Mouse (Mus musculus) embryonic facial prominence, embryonic 14.5 days (tissue): ENCODE measurements around the gene Tbc1d14. TPM values are rescaled to one million over a fixed set of nuclear protein-coding genes. Genes with fewer than 3 reads are reported as not detected.

ENCODE experiments used
- ATAC-seq: fragments of 200-750 bp; cut with Nextera tagmentation; 2 replicates; pipeline ENCODE4 v1.8.0; 2017; ENCODE audit warnings: low read depth, moderate number of reproducible peaks, moderate TSS enrichment
- DNase-seq: peaks from one replicate; pipeline ENCODE4 v3.0.0-alpha.2; 2015; ENCODE audit warnings: low spot score
- H3K27ac ChIP-seq: fragments of 300-500 bp; sonication (generic); replicated peaks from 2 replicates; pipeline ENCODE4 v1.5.1; 2014; ENCODE audit warnings: low read depth, mild to moderate bottlenecking, low read length, moderate library complexity
- H3K27me3 ChIP-seq: fragments of 300-500 bp; sonication (generic); replicated peaks from 2 replicates; pipeline ENCODE4 v1.6.1; 2014; ENCODE audit warnings: low read length; ENCODE audit not compliant: control insufficient read depth, insufficient read depth
- H3K36me3 ChIP-seq: fragments of 300-500 bp; sonication (generic); 2 replicates; pipeline ENCODE4 v1.6.1; 2014; ENCODE audit warnings: low read length, mixed read lengths; ENCODE audit not compliant: control insufficient read depth, insufficient read depth
- H3K4me1 ChIP-seq: fragments of 300-500 bp; sonication (generic); 2 replicates; pipeline ENCODE4 v1.6.1; 2014; ENCODE audit warnings: antibody characterized with exemption, low read length; ENCODE audit not compliant: control insufficient read depth, insufficient read depth
- H3K4me2 ChIP-seq: fragments of 300-500 bp; sonication (generic); 2 replicates; pipeline ENCODE4 v1.6.1; 2014; ENCODE audit warnings: low read depth, mild to moderate bottlenecking, low read length, moderate library complexity, mixed read lengths
- H3K4me3 ChIP-seq: fragments of 300-500 bp; sonication (generic); 2 replicates; pipeline ENCODE4 v1.5.1; 2014; ENCODE audit warnings: low read depth, mild to moderate bottlenecking, low read length
- H3K9ac ChIP-seq: fragments of 300-500 bp; sonication (generic); 2 replicates; pipeline ENCODE4 v1.6.1; 2014; ENCODE audit warnings: low read depth, mild to moderate bottlenecking, low read length, moderate library complexity, mixed read lengths
- H3K9me3 ChIP-seq: fragments of 300-500 bp; sonication (generic); 2 replicates; pipeline ENCODE4 v1.6.1; 2016; ENCODE audit warnings: low read length; ENCODE audit not compliant: control insufficient read depth
- WGBS: fragments of 180-500 bp; shearing (Covaris S2); extraction: QIAGEN DNeasy Blood & Tissue Kit; methylation state at CpG from one replicate; pipeline ENCODE4 v1.1.7; 2014; 5-methylcytosine and 5-hydroxymethylcytosine counted together
- polyA plus RNA-seq: library from polyadenylated mRNA; unstranded; fragments of >200 nt; fragmentation: Nextera tagmentation; extraction: Ambion mirVana; gene quantifications from 2 replicates; pipeline ENCODE4 v1.2.1, GENCODE M21; 2014

Tbc1d14 gene
- 38.5 and 42.8 TPM in 2 replicates for polyA plus RNA-seq

- no peaks in the 10 kb centered on the region for H3K9me3 ChIP-seq
- no peak within 1 kb of the TSS for H3K9ac ChIP-seq
- H3K36me3 ChIP-seq = no peaks in the 10 kb centered on the region
- no peak within 1 kb of the TSS for H3K4me2 ChIP-seq
- H3K4me1 ChIP-seq = no peaks in the 10 kb centered on the region
- WGBS = 88% methylated on average over 5 of the region's 5 CpGs
- no peak within 1 kb of the TSS for H3K4me3 ChIP-seq
- ATAC-seq = no peak
- H3K27me3 ChIP-seq = no peaks in the 10 kb centered on the region
- no peak within 1 kb of the TSS for H3K27ac ChIP-seq
- DNase-seq = no peak
Measured at GRCm38 (mm10) chr5:36593176-36593575, at the start of gene Tbc1d14. Tbc1d14 (minus strand) TSS chr5:36593276.

DNA sequence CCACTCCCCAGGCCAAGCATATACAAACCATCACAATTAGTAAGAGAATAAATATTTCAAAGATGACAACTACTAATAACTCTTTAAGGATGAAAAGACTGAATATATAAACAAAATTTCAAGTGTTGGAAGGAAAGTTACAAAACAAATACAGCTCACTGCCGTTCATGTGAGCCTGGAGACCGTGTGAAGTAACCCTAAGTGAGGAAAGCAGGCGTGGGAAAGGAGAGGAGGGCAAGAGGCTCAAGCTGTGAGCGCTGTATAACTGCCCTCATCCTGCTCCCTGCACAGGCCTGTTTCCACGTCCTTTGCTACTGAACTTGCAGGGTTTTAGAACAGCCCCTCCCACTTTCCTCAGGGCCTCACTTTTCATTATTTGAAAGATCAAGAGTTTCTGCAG lies 32.5 kb upstream of the Tbc1d14 start:
- Histone ChIP-seq H3K9ac (no peak overlapping the region), H3K4me2 (no peak overlapping the region), H3K27ac (no peak overlapping the region), H3K27me3 (no peaks in the 10 kb centered on the region), H3K4me3 (no peak overlapping the region), H3K4me1 (no peaks in the 10 kb centered on the region), H3K9me3 (no peaks in the 10 kb centered on the region), H3K36me3 (peaks cover 22% of the 10 kb centered on the region)
- WGBS = 78% methylated on average over 5 of the region's 5 CpGs
- no peak for DNase-seq
- no peak for ATAC-seq

DNA sequence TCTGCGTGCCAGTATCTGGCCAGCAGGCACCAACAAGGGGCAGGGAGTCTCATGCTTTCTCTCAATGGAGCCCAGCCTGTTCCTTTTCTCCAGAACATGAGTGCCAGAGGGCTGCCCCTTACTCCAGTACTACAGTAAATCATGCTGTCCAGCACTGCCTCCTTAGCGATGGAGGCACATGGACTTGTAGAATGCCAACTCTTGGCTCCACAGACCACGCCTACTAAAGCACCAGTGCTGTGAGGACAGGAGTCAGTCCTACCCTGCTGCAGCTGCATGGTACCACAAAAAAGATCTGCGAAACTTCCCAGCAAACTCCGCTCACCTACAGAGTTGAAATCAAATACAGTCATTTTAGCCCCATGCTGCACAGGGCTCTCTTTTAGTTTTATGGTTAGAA lies 30.6 kb upstream of the Tbc1d14 start:
- Histone ChIP-seq H3K9ac (no peak overlapping the region), H3K36me3 (peaks cover 12% of the 10 kb centered on the region), H3K9me3 (no peaks in the 10 kb centered on the region), H3K4me3 (no peak overlapping the region), H3K27me3 (no peaks in the 10 kb centered on the region), H3K4me2 (no peak overlapping the region), H3K4me1 (no peaks in the 10 kb centered on the region), H3K27ac (no peak overlapping the region)
- no peak for ATAC-seq
- no peak for DNase-seq
- WGBS = 89% methylated on average over 5 of the region's 5 CpGs

DNA sequence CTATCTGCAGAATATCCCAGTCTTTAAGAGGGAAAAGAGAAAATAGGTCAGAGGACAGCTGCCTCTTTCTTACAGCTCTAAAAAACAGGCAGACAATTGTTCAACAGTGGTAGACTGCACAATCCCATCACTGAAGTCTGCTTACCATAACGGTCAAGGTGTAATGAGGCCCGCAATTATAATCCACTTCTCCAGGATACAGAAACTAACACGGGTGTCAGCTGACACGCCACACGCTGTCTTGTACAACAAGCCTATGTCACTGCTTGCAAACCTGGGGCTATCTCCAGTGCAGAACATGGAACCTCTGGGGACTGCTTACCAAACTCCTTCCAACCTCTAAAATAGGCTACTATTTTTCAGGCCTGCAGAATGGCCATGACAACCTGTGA lies 28.0 kb upstream of the Tbc1d14 start:
- Histone ChIP-seq H3K4me1 (no peaks in the 10 kb centered on the region), H3K4me2 (no peak overlapping the region), H3K27me3 (no peaks in the 10 kb centered on the region), H3K36me3 (peaks cover 16% of the 10 kb centered on the region), H3K4me3 (no peak overlapping the region), H3K9me3 (no peaks in the 10 kb centered on the region), H3K9ac (no peak overlapping the region), H3K27ac (no peak overlapping the region)
- no peak for ATAC-seq
- 81% methylated on average over 5 of the region's 5 CpGs for WGBS
- DNase-seq = no peak

GRCm38 (mm10) chr5:36620409-36621057 lies 27.5 kb upstream of the Tbc1d14 start:
- Histone ChIP-seq H3K4me3 (no peak overlapping the region), H3K4me1 (no peaks in the 10 kb centered on the region), H3K4me2 (no peak overlapping the region), H3K9me3 (no peaks in the 10 kb centered on the region), H3K36me3 (peaks cover 21% of the 10 kb centered on the region), H3K27me3 (no peaks in the 10 kb centered on the region), H3K27ac (no peak overlapping the region), H3K9ac (no peak overlapping the region)
- DNase-seq (peak; percentile 11), ATAC-seq (no peak)
- 77% methylated on average over 8 of the region's 8 CpGs for WGBS

DNA sequence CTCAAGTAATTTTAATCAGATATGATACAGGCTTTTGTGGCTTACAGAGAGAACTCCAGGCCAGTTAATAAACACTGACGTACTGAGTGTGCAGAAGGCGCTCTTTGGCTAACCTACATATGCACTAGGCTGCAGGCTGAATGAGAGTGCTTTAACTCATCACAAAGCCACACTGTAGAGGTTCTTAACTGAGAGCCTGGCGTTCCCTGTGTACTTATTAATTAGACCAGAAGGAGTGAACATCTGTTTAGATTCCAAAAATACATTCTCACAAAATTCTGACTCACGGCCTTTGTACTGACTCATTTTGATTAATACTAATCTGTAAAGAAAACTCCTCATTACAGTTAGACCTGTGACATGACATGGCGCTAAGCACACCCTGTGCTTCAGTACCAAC lies 25.8 kb upstream of the Tbc1d14 start:
- Histone ChIP-seq H3K9me3 (no peaks in the 10 kb centered on the region), H3K9ac (no peak overlapping the region), H3K27ac (no peak overlapping the region), H3K4me2 (no peak overlapping the region), H3K27me3 (no peaks in the 10 kb centered on the region), H3K4me3 (no peak overlapping the region), H3K4me1 (no peaks in the 10 kb centered on the region), H3K36me3 (peaks cover 38% of the 10 kb centered on the region)
- ATAC-seq (no peak), DNase-seq (no peak)
- WGBS = 85% methylated on average over 5 of the region's 5 CpGs

DNA sequence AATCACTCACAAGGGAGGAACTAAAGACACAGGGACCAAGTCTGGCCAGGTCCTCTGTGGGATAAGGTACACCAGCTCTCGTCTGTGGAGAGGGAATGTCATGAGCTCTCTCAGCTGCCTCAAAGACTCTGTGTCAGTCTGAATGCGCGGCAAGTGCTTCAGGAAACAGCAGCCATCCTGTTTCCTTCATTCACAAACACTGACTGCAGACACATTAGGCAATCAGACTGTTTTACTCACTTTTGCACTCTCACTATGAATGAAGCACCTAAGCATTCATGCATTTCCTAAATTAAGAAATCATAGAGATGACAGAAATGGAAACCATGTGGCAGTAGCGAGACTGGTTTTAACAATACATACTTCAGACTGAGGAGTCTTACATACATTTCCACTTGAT lies 25.3 kb upstream of the Tbc1d14 start:
- DNase-seq = no peak
- no peak overlapping the region for H3K4me2 ChIP-seq
- H3K9me3 ChIP-seq = no peaks in the 10 kb centered on the region
- no peak overlapping the region for H3K9ac ChIP-seq
- ATAC-seq = no peak
- no peak overlapping the region for H3K4me3 ChIP-seq
- H3K27ac ChIP-seq = no peak overlapping the region
- H3K27me3 ChIP-seq = no peaks in the 10 kb centered on the region
- H3K36me3 ChIP-seq = peaks cover 43% of the 10 kb centered on the region
- no peaks in the 10 kb centered on the region for H3K4me1 ChIP-seq
- WGBS = 66% methylated on average over 4 of the region's 4 CpGs

DNA sequence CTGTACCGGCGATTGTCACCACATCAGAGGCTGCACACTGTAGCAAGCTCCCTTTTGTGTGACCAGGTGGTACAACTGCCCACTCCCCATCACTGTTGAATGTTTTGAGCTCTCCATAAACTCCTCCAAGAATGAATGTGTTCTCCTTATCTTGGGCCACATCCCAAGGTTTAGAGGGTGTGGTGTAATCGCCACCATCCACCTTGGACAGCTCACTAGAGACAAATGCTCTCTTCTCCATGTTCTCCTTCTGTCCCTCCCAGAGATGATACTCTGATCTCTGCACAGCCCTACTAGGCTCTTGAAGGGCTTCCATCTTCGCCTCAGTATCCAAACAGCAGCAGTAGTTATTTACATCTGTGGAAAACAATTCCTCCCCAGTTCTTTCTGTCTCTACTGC lies 21.0 kb upstream of the Tbc1d14 start:
- peaks cover 78% of the 10 kb centered on the region for H3K36me3 ChIP-seq
- no peak overlapping the region for H3K9ac ChIP-seq
- no peaks in the 10 kb centered on the region for H3K9me3 ChIP-seq
- no peak overlapping the region for H3K27ac ChIP-seq
- DNase-seq (no peak), ATAC-seq (no peak)
- H3K4me2 ChIP-seq = no peak overlapping the region
- no peaks in the 10 kb centered on the region for H3K27me3 ChIP-seq
- H3K4me1 ChIP-seq = no peaks in the 10 kb centered on the region
- no peak overlapping the region for H3K4me3 ChIP-seq
- 92% methylated on average over 4 of the region's 4 CpGs for WGBS

- no peaks in the 10 kb centered on the region for H3K9me3 ChIP-seq
- no peak overlapping the region for H3K4me2 ChIP-seq
- no peak for ATAC-seq
- peaks cover 82% of the 10 kb centered on the region for H3K36me3 ChIP-seq
- H3K27ac ChIP-seq = no peak overlapping the region
- no peaks in the 10 kb centered on the region for H3K27me3 ChIP-seq
- H3K4me1 ChIP-seq = no peaks in the 10 kb centered on the region
- no peak overlapping the region for H3K4me3 ChIP-seq
- WGBS = 94% methylated on average over 2 of the region's 2 CpGs
- H3K9ac ChIP-seq = no peak overlapping the region
- no peak for DNase-seq
Measured at GRCm38 (mm10) chr5:36608939-36609499, 15.9 kb upstream of the Tbc1d14 start.
